Mouse (Mus musculus): ENCODE results near the gene Map1s.

DNA sequence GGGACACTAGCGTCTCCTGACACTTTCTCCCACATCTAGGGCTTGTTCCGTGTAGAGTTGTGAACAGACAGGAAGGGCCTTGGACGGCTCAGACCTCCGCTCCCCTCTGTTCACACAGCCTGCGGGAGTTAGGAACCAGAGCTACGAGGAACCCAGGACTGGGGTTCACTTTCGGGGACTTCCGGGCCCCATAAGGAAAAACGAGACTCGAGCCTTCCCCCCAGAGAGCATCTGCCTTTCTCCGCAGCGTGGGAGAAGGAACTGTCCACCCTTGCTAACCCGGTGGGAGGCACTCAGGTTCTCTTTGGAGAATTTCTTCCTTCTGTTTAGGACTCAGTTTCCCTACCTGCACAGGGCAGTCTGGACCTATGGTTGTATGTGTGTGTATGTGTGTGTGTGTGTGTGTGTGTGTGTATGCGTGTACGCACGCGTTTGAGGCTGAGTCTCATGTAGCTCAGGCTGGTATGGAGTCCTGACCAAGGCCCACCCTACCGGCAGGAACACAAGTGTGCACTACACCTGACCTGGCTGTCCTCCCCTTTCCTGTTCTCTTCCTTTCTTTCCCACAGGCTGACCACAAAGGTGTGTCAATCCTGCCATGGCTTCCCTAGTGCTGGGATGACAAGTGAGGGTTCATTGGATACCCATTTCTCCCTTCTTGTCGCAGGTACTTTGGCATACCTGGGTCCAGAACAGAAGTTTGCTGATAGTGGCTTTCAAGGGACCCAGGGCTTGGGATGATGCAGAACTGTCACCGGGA lies 12.7 kb upstream of the Map1s start:
- TF ChIP-seq CTCF (IDR thresholded peaks at IDR 0.05; ENCODE audit: low read depth, low read length): no peak
- TF ChIP-seq EP300 (IDR thresholded peaks at IDR 0.05; ENCODE audit: insufficient read depth, low read depth, low read length): no peak
